Mouse (Mus musculus) forebrain, embryonic 13.5 days (tissue): ENCODE data around the gene Pax5. TPM values are rescaled to one million over a fixed set of nuclear protein-coding genes. Genes with fewer than 3 reads are reported as not detected.

Experiments used
- ATAC-seq: fragments of 200-750 bp; cut with Nextera tagmentation; 2 replicates; pipeline ENCODE4 v1.8.0; 2017
- H3K27ac ChIP-seq: fragments of 300-500 bp; sonication (generic); 2 replicates; pipeline ENCODE4 v1.5.1; 2015; ENCODE audit warnings: inconsistent platforms, mild to moderate bottlenecking, moderate library complexity
- H3K27me3 ChIP-seq: fragments of 300-500 bp; sonication (generic); 2 replicates; pipeline ENCODE4 v1.6.1; 2015; ENCODE audit warnings: mild to moderate bottlenecking, inconsistent platforms
- H3K36me3 ChIP-seq: fragments of 300-500 bp; sonication (generic); 2 replicates; pipeline ENCODE4 v1.6.1; 2015; ENCODE audit warnings: mild to moderate bottlenecking, inconsistent platforms; ENCODE audit not compliant: poor library complexity, severe bottlenecking
- H3K4me1 ChIP-seq: fragments of 300-500 bp; sonication (generic); 2 replicates; pipeline ENCODE4 v1.6.1; 2015; ENCODE audit warnings: inconsistent platforms
- H3K4me2 ChIP-seq: fragments of 300-500 bp; sonication (generic); 2 replicates; pipeline ENCODE4 v1.6.1; 2015; ENCODE audit warnings: inconsistent platforms, mild to moderate bottlenecking, moderate library complexity
- H3K4me3 ChIP-seq: fragments of 300-500 bp; sonication (generic); 2 replicates; pipeline ENCODE4 v1.5.1; 2015; ENCODE audit warnings: mild to moderate bottlenecking, inconsistent platforms
- H3K9ac ChIP-seq: fragments of 300-500 bp; sonication (generic); 2 replicates; pipeline ENCODE4 v1.6.1; 2015; ENCODE audit warnings: mild to moderate bottlenecking, inconsistent platforms
- H3K9me3 ChIP-seq: fragments of 300-500 bp; sonication (generic); replicated peaks from 2 replicates; pipeline ENCODE4 v1.6.1; 2016; ENCODE audit warnings: inconsistent platforms
- WGBS: fragments of 180-500 bp; shearing (Covaris S2); methylation state at CpG from one replicate; pipeline ENCODE4 v1.1.7; 2015; 5-methylcytosine and 5-hydroxymethylcytosine counted together
- polyA plus RNA-seq: library from polyadenylated mRNA; unstranded; fragments of >200 nt; fragmentation: Nextera tagmentation; extraction: Ambion mirVana; gene quantifications from 2 replicates; pipeline ENCODE4 v1.2.1, GENCODE M21; 2015

Pax5 gene
- polyA plus RNA-seq, 1 experiment from 2014 or later: 0.06 TPM

- H3K9me3 ChIP-seq: no peaks in the 10 kb centered on the region
- under 1% methylated on average over 53 of the region's 66 CpGs for WGBS
- no peaks in the 10 kb centered on the region for H3K36me3 ChIP-seq
- peak; percentile 3; the same call in 1 of the 2 replicates for ATAC-seq
- peak overlapping the region; percentile 22; the same call in 1 of the 2 replicates for H3K9ac ChIP-seq
- peaks cover 30% of the 10 kb centered on the region for H3K4me1 ChIP-seq
- H3K27ac ChIP-seq: no peak overlapping the region
- peak overlapping the region; percentile 73 for H3K4me2 ChIP-seq
- H3K4me3 ChIP-seq: peak overlapping the region; percentile 42
- H3K27me3 ChIP-seq: peaks cover 98% of the 10 kb centered on the region
These were observed 6.5 kb downstream of the Pax5 start for GRCm38 (mm10) chr4:44703686-44704368.

GRCm38 (mm10) chr4:44702891-44703685 is 7.2 kb downstream of the Pax5 start:
- Histone ChIP-seq H3K9ac (0 out of 2 replicates have a peak overlapping the region, but pooled peaks have one; percentile 7), H3K27ac (no peak overlapping the region)

GRCm38 (mm10) chr4:44702011-44702527 is 8.2 kb downstream of the Pax5 start:
- no peak for ATAC-seq
- Histone ChIP-seq H3K27ac (no peak overlapping the region), H3K4me3 (peak overlapping the region; percentile 42; the same call in 1 of the 2 replicates), H3K36me3 (no peaks in the 10 kb centered on the region), H3K4me1 (peaks cover 30% of the 10 kb centered on the region), H3K4me2 (peak overlapping the region; percentile 15), H3K27me3 (peaks cover 96% of the 10 kb centered on the region), H3K9me3 (no peaks in the 10 kb centered on the region), H3K9ac (no peak overlapping the region)
- WGBS: under 1% methylated on average over 25 of the region's 25 CpGs

More at GRCm38 (mm10) chr4:44702891-44703685, 7.2 kb downstream of the Pax5 start:
- ATAC-seq: no peak
- Histone ChIP-seq H3K9me3 (no peaks in the 10 kb centered on the region), H3K4me3 (peak overlapping the region; percentile 42), H3K36me3 (no peaks in the 10 kb centered on the region), H3K4me2 (peak overlapping the region; percentile 73), H3K4me1 (peaks cover 30% of the 10 kb centered on the region), H3K27me3 (peaks cover 98% of the 10 kb centered on the region)
- under 1% methylated on average over 58 of the region's 58 CpGs for WGBS

- Histone ChIP-seq H3K9me3 (no peaks in the 10 kb centered on the region), H3K36me3 (no peaks in the 10 kb centered on the region), H3K4me2 (peak overlapping the region; percentile 15; the same call in 1 of the 2 replicates), H3K27me3 (peaks cover 96% of the 10 kb centered on the region), H3K27ac (no peak overlapping the region), H3K4me3 (0 out of 2 replicates have a peak overlapping the region, but pooled peaks have one; percentile 42), H3K9ac (no peak overlapping the region), H3K4me1 (peaks cover 30% of the 10 kb centered on the region)
- ATAC-seq: no peak
- WGBS: 0% methylated on average over 9 of the region's 9 CpGs
These were observed 8.8 kb downstream of the Pax5 start for GRCm38 (mm10) chr4:44701513-44701912.

- Histone ChIP-seq H3K9ac (no peak overlapping the region), H3K36me3 (no peaks in the 10 kb centered on the region), H3K27ac (no peak overlapping the region), H3K4me3 (no peak overlapping the region), H3K4me2 (no peak overlapping the region), H3K9me3 (no peaks in the 10 kb centered on the region), H3K27me3 (peaks cover 74% of the 10 kb centered on the region), H3K4me1 (peaks cover 4% of the 10 kb centered on the region; the same call in 1 of the 2 replicates)
- no peak for ATAC-seq
These were observed 13.6 kb downstream of the Pax5 start for GRCm38 (mm10) chr4:44696676-44697075.

GRCm38 (mm10) chr4:44694369-44694768 is 15.9 kb downstream of the Pax5 start:
- H3K4me1 ChIP-seq: no peaks in the 10 kb centered on the region
- no peak overlapping the region for H3K4me2 ChIP-seq
- no peak overlapping the region for H3K27ac ChIP-seq
- no peaks in the 10 kb centered on the region for H3K36me3 ChIP-seq
- no peak for ATAC-seq
- peaks cover 51% of the 10 kb centered on the region for H3K27me3 ChIP-seq
- H3K9ac ChIP-seq: no peak overlapping the region
- no peaks in the 10 kb centered on the region for H3K9me3 ChIP-seq
- WGBS: 47% methylated on average over 15 of the region's 15 CpGs
- no peak overlapping the region for H3K4me3 ChIP-seq

- WGBS: 84% methylated on average over 6 of the region's 6 CpGs
- H3K9me3 ChIP-seq: no peaks in the 10 kb centered on the region
- ATAC-seq: no peak
These were observed 24.7 kb downstream of the Pax5 start for GRCm38 (mm10) chr4:44685582-44685981.

GRCm38 (mm10) chr4:44680242-44680897 is 29.9 kb downstream of the Pax5 start:
- WGBS: 77% methylated on average over 6 of the region's 6 CpGs
- H3K4me1 ChIP-seq: no peaks in the 10 kb centered on the region
- no peak overlapping the region for H3K4me3 ChIP-seq
- no peak overlapping the region for H3K9ac ChIP-seq
- H3K36me3 ChIP-seq: no peaks in the 10 kb centered on the region
- ATAC-seq: no peak
- H3K9me3 ChIP-seq: no peaks in the 10 kb centered on the region
- no peak overlapping the region for H3K4me2 ChIP-seq
- no peaks in the 10 kb centered on the region for H3K27me3 ChIP-seq
- H3K27ac ChIP-seq: no peak overlapping the region

More at GRCm38 (mm10) chr4:44685582-44685981, 24.7 kb downstream of the Pax5 start:
- no peak overlapping the region for H3K27ac ChIP-seq
- no peak overlapping the region for H3K9ac ChIP-seq
- H3K4me1 ChIP-seq: no peaks in the 10 kb centered on the region
- no peak overlapping the region for H3K4me2 ChIP-seq
- H3K27me3 ChIP-seq: no peaks in the 10 kb centered on the region
- no peak overlapping the region for H3K4me3 ChIP-seq
- no peaks in the 10 kb centered on the region for H3K36me3 ChIP-seq

GRCm38 (mm10) chr4:44678641-44679040 is 31.6 kb downstream of the Pax5 start:
- WGBS: 55% methylated on average over 5 of the region's 5 CpGs
- no peak for ATAC-seq
- Histone ChIP-seq H3K4me1 (no peaks in the 10 kb centered on the region), H3K9ac (no peak overlapping the region), H3K27ac (no peak overlapping the region), H3K4me2 (no peak overlapping the region), H3K27me3 (no peaks in the 10 kb centered on the region), H3K9me3 (no peaks in the 10 kb centered on the region), H3K4me3 (no peak overlapping the region), H3K36me3 (no peaks in the 10 kb centered on the region)

- Histone ChIP-seq H3K27ac (no peak overlapping the region), H3K36me3 (no peaks in the 10 kb centered on the region), H3K4me2 (no peak overlapping the region), H3K4me3 (no peak overlapping the region), H3K9ac (no peak overlapping the region), H3K4me1 (no peaks in the 10 kb centered on the region), H3K9me3 (no peaks in the 10 kb centered on the region), H3K27me3 (no peaks in the 10 kb centered on the region)
- ATAC-seq: no peak
- WGBS: 82% methylated on average over 3 of the region's 3 CpGs
These were observed 32.3 kb downstream of the Pax5 start for GRCm38 (mm10) chr4:44678026-44678425.

GRCm38 (mm10) chr4:44674973-44675372 is 35.3 kb downstream of the Pax5 start:
- no peak overlapping the region for H3K4me2 ChIP-seq
- H3K27me3 ChIP-seq: peaks cover 9% of the 10 kb centered on the region; the same call in 1 of the 2 replicates
- H3K4me3 ChIP-seq: no peak overlapping the region
- 89% methylated on average over 8 of the region's 8 CpGs for WGBS
- no peaks in the 10 kb centered on the region for H3K4me1 ChIP-seq
- H3K36me3 ChIP-seq: no peaks in the 10 kb centered on the region
- no peak for ATAC-seq
- H3K9ac ChIP-seq: no peak overlapping the region
- H3K27ac ChIP-seq: no peak overlapping the region
- no peaks in the 10 kb centered on the region for H3K9me3 ChIP-seq
